ENCODE assay signal across 7 mouse cellular contexts in the genomic region with DNA sequence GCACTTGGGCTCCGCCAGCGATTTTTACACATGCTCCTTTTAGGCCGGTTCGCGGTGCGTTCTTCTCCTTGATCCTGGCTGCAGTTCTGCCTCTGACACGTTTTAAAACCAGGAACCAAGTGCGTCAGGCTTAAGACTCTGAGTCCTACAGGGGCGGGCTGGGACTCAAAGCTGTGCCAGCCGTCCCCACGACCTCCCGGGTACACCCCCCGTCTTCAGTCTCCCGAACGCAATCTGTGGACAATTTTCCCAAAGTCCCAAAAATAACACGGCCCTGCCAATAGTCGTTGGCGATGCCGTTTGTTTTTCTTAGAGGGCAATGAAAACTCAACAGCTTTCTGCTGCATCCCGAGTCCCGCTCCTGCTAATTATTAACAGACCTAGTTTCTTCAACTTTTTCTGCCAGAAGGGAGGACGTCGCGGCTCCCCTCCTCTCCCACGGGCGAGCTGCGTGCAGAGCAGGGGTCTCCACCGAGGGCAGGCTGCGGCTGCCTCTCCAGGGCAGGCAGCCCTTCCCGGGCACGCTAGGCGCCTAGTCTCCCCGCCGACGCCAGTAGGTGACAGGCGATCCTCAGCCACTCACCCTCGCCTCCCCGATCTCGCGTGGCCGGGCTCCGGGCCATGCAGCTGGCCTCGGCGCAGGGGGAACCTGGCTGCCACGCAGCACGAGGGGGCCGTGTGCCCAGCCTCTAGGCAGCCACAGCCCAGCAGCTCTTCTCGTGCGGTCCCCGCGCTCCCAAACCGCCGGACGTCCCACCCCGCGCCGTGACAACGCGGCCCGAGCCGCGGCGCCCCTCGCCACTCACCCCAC. TPM values are rescaled to one million over a fixed set of nuclear protein-coding genes. Genes with fewer than 3 reads are reported as not detected.
A peak's percentile ranks its signal among the peaks of the same experiment; 100 is the strongest.
DNase-seq lines count a peak whose midpoint lies in the region; ATAC-seq and TF ChIP-seq lines count a peak whose summit lies in the region.

No protein-coding gene starts in this region.

- H3K9me3 ChIP-seq in forebrain, postnatal 0 days (ENCODE audit: low read length): no peaks in the 10 kb centered on the region
- no peaks in the 10 kb centered on the region for H3K9me3 ChIP-seq in hindbrain, embryonic 13.5 days
- H3K9me3 ChIP-seq in megakaryocyte, embryonic 14.5 days: no peaks in the 10 kb centered on the region

- peak overlapping the region; percentile 90 for H3K4me2 ChIP-seq in forebrain, postnatal 0 days (ENCODE audit: low read depth)
- H3K4me2 ChIP-seq in hindbrain, embryonic 13.5 days: peak overlapping the region; percentile 90

- DNase-seq in T-cell, adult 2 months (ENCODE audit: low spot score): peak; percentile 42
- peak; percentile 43 for DNase-seq in cerebellum, adult 11-12 months
- DNase-seq in forebrain, postnatal 0 days: peak; percentile 69
- DNase-seq in layer of hippocampus, postnatal 25 days (ENCODE audit: extremely low spot score in 1 of 2, low spot score in 1 of 2): peak; percentile 28 to 55
- peak; percentile 42 for DNase-seq in skeletal muscle tissue, adult 2 months (ENCODE audit: low read depth, low spot score)

- H3K27me3 ChIP-seq in forebrain, postnatal 0 days (ENCODE audit: insufficient read depth, low read length): peaks cover 4% of the 10 kb centered on the region; the same call in 1 of the 2 replicates
- H3K27me3 ChIP-seq in hindbrain, embryonic 13.5 days: 0 out of 2 replicates have a peak, but pooled peaks cover 2% of the 10 kb centered on the region
- H3K27me3 ChIP-seq in megakaryocyte, embryonic 14.5 days (replicated peaks): no peaks in the 10 kb centered on the region

- peak overlapping the region; percentile 82 for H3K9ac ChIP-seq in forebrain, postnatal 0 days
- peak overlapping the region; percentile 89 for H3K9ac ChIP-seq in hindbrain, embryonic 13.5 days

- no peaks in the 10 kb centered on the region for H3K36me3 ChIP-seq in forebrain, postnatal 0 days (ENCODE audit: insufficient read depth)
- H3K36me3 ChIP-seq in hindbrain, embryonic 13.5 days: no peaks in the 10 kb centered on the region
- H3K36me3 ChIP-seq in megakaryocyte, embryonic 14.5 days (replicated peaks; ENCODE audit: low read length): no peaks in the 10 kb centered on the region

- peak overlapping the region; percentile 84 for H3K4me3 ChIP-seq in forebrain, postnatal 0 days (ENCODE audit: low read depth, low read length)
- H3K4me3 ChIP-seq in hindbrain, embryonic 13.5 days: peak overlapping the region; percentile 81
- H3K4me3 ChIP-seq in megakaryocyte, embryonic 14.5 days (replicated peaks): peak overlapping the region; percentile 98

- peak; percentile 36 for TF ChIP-seq CTCF in forebrain, postnatal 0 days (IDR thresholded peaks at IDR 0.05; ENCODE audit: low read depth)

- ATAC-seq in forebrain, postnatal 0 days: peak; percentile 79
- ATAC-seq in hindbrain, embryonic 13.5 days (ENCODE audit: low FRiP score): peak; percentile 78

- WGBS in forebrain, postnatal 0 days: 2% methylated on average over 61 of the region's 64 CpGs
- WGBS in hindbrain, embryonic 13.5 days: under 1% methylated on average over 64 of the region's 64 CpGs

- H3K27ac ChIP-seq in forebrain, postnatal 0 days (ENCODE audit: low read depth, low read length): peak overlapping the region; percentile 84
- H3K27ac ChIP-seq in hindbrain, embryonic 13.5 days: peak overlapping the region; percentile 93

- H3K4me1 ChIP-seq in forebrain, postnatal 0 days (ENCODE audit: insufficient read depth): peaks cover 8% of the 10 kb centered on the region; the same call in 1 of the 2 replicates
- H3K4me1 ChIP-seq in hindbrain, embryonic 13.5 days (replicated peaks): peaks cover 45% of the 10 kb centered on the region
- peaks cover 44% of the 10 kb centered on the region for H3K4me1 ChIP-seq in megakaryocyte, embryonic 14.5 days

RNA-seq across cellular contexts. Expression of a gene that starts 0.6 kb away (rescaled TPM):
- total RNA-seq in forebrain, postnatal 0 days (2014; rRNA removed): 15.1 and 16.3 TPM in 2 replicates
- 15.4 and 15.6 TPM in 2 replicates for polyA plus RNA-seq in forebrain, postnatal 0 days (2015; fragmentation: Nextera tagmentation; extraction: Ambion mirVana)
- polyA plus RNA-seq in hindbrain, embryonic 13.5 days (2015; fragmentation: Nextera tagmentation; extraction: Ambion mirVana): 14.9 and 15.9 TPM in 2 replicates
- 10 to 100 TPM; 71.5 to 79.6 TPM for total RNA-seq in layer of hippocampus, postnatal 25 days (2021)
- 0.81 and 0.93 TPM in 2 replicates for polyA plus RNA-seq in megakaryocyte, embryonic 14.5 days (2012; ENCODE audit: insufficient read depth, low replicate concordance)

Comparison
In these comparisons a context has a peak if more than half of its experiments do, and no peak if none do; other contexts are left out.
1. Peak in every context shown above with its lines: DNase-seq, ATAC-seq, H3K4me3 ChIP-seq and H3K27ac ChIP-seq.